ENCODE assay signal across 19 mouse cellular contexts in genomic region chr6:51606803-51607202, GRCm38 (mm10).
DNase-seq lines count a peak whose midpoint lies in the region; ATAC-seq and TF ChIP-seq lines count a peak whose summit lies in the region.
"Had no signal": no experiment of that assay in that cellular context is flagged by ENCODE, and none has a peak within 500 bp of the region (broad histone marks: within the 10 kb centered on the region; RNA-seq: fewer than 3 reads in every experiment).

No protein-coding gene starts in this region.

- 0 out of 2 replicates have a peak overlapping the region, but pooled peaks have one; percentile 11 for H3K27ac ChIP-seq in layer of hippocampus, adult 2 months
- peak overlapping the region; percentile 44 for H3K27ac ChIP-seq in forebrain, embryonic 14.5 days (ENCODE audit: low read depth, low read length)
- H3K27ac ChIP-seq in hindbrain, embryonic 13.5 days, result peak overlapping the region; percentile 76
- peak overlapping the region; percentile 72 for H3K27ac ChIP-seq in midbrain, embryonic 15.5 days
- H3K27ac ChIP-seq: intestine, embryonic 15.5 days; limb, embryonic 10.5 days; lung, embryonic 15.5 days had no signal

- H3K9me3 ChIP-seq in forebrain, embryonic 14.5 days (replicated peaks; ENCODE audit: control insufficient read depth, low read length), result no peaks in the 10 kb centered on the region
- H3K9me3 ChIP-seq in hindbrain, embryonic 13.5 days, result no peaks in the 10 kb centered on the region
- H3K9me3 ChIP-seq in midbrain, embryonic 15.5 days, result no peaks in the 10 kb centered on the region
- H3K9me3 ChIP-seq: intestine, embryonic 15.5 days; limb, embryonic 10.5 days; lung, embryonic 15.5 days had no signal

- no peaks in the 10 kb centered on the region for H3K36me3 ChIP-seq in forebrain, embryonic 14.5 days (ENCODE audit: control insufficient read depth, insufficient read depth, low read length)
- H3K36me3 ChIP-seq in hindbrain, embryonic 13.5 days, result no peaks in the 10 kb centered on the region
- H3K36me3 ChIP-seq in midbrain, embryonic 15.5 days (replicated peaks), result no peaks in the 10 kb centered on the region
- H3K36me3 ChIP-seq: intestine, embryonic 15.5 days; limb, embryonic 10.5 days; lung, embryonic 15.5 days had no signal

- WGBS in forebrain, embryonic 14.5 days, result 27% methylated on average over 7 of the region's 7 CpGs
- WGBS in hindbrain, embryonic 13.5 days, result 14% methylated on average over 7 of the region's 7 CpGs
- WGBS in midbrain, embryonic 15.5 days, result 19% methylated on average over 7 of the region's 7 CpGs

- no peak overlapping the region for H3K4me3 ChIP-seq in layer of hippocampus, adult 2 months
- H3K4me3 ChIP-seq in forebrain, embryonic 14.5 days (ENCODE audit: low read depth, low read length), result no peak overlapping the region
- no peak overlapping the region for H3K4me3 ChIP-seq in hindbrain, embryonic 13.5 days
- H3K4me3 ChIP-seq in midbrain, embryonic 15.5 days, result no peak overlapping the region
- H3K4me3 ChIP-seq: intestine, embryonic 15.5 days; limb, embryonic 10.5 days; lung, embryonic 15.5 days had no signal

- no peak overlapping the region for H3K9ac ChIP-seq in forebrain, embryonic 14.5 days (ENCODE audit: low read length)
- no peak overlapping the region for H3K9ac ChIP-seq in hindbrain, embryonic 13.5 days
- no peak overlapping the region for H3K9ac ChIP-seq in midbrain, embryonic 15.5 days
- H3K9ac ChIP-seq: intestine, embryonic 15.5 days; lung, embryonic 15.5 days had no signal

- TF ChIP-seq CTCF in layer of hippocampus, adult 2 months (conservative IDR thresholded peaks at IDR 0.05), result no peak

- H3K4me2 ChIP-seq in forebrain, embryonic 14.5 days (ENCODE audit: low read length), result no peak overlapping the region
- H3K4me2 ChIP-seq in hindbrain, embryonic 13.5 days, result no peak overlapping the region
- H3K4me2 ChIP-seq in midbrain, embryonic 15.5 days, result no peak overlapping the region
- H3K4me2 ChIP-seq: intestine, embryonic 15.5 days; liver, embryonic 11.5 days; lung, embryonic 15.5 days had no signal

- DNase-seq in layer of hippocampus, adult 2 months (ENCODE audit: low spot score in 2 of 2), result no peak
- no peak for DNase-seq in layer of hippocampus, adult 11-12 months (ENCODE audit: low spot score)
- peak; percentile 37 for DNase-seq in forebrain, embryonic 14.5 days (ENCODE audit: low spot score)
- no peak for DNase-seq in yolk sac, embryonic 10.5 days (ENCODE audit: low spot score)
- no peak for DNase-seq in Muller cell, postnatal 12 days (ENCODE audit: inconsistent ontology term)
- DNase-seq: cerebellum, postnatal 14 days; gastrocnemius, postnatal 25 days; heart, postnatal 14 days; right cerebral cortex, adult 18-20 months; thymus, adult 2 months had no signal

- ATAC-seq in forebrain, embryonic 14.5 days, result peak; percentile 34; the same call in 1 of the 2 replicates
- 0 out of 2 replicates have a peak, but pooled peaks have one; percentile 39 for ATAC-seq in hindbrain, embryonic 13.5 days (ENCODE audit: low FRiP score)
- peak; percentile 72 for ATAC-seq in midbrain, embryonic 15.5 days (replicated peaks)
- no peak for ATAC-seq in cerebellum, adult (ENCODE audit: insufficient number of reproducible peaks, low FRiP score, low TSS enrichment)
- ATAC-seq: activated CD4-positive, CD25-positive, alpha-beta regulatory T cell, adult 4 months; intestine, embryonic 15.5 days; Patski had no signal

- peaks cover 18% of the 10 kb centered on the region; the same call in 1 of the 2 replicates for H3K4me1 ChIP-seq in forebrain, embryonic 14.5 days (ENCODE audit: control insufficient read depth, insufficient read depth, low read length)
- peaks cover 37% of the 10 kb centered on the region for H3K4me1 ChIP-seq in hindbrain, embryonic 13.5 days (replicated peaks)
- peaks cover 44% of the 10 kb centered on the region for H3K4me1 ChIP-seq in midbrain, embryonic 15.5 days
- H3K4me1 ChIP-seq: intestine, embryonic 15.5 days; lung, embryonic 15.5 days had no signal

- H3K27me3 ChIP-seq in forebrain, embryonic 14.5 days (replicated peaks; ENCODE audit: control insufficient read depth, insufficient read depth, low read length), result no peaks in the 10 kb centered on the region
- no peaks in the 10 kb centered on the region for H3K27me3 ChIP-seq in hindbrain, embryonic 13.5 days
- no peaks in the 10 kb centered on the region for H3K27me3 ChIP-seq in midbrain, embryonic 15.5 days (replicated peaks)
- H3K27me3 ChIP-seq: intestine, embryonic 15.5 days had no signal

Comparison
In these comparisons a context has a peak if more than half of its experiments do, and no peak if none do; other contexts are left out.
1. H3K27ac ChIP-seq: peak in every context shown above with its lines; median percentile 76 in hindbrain, embryonic 13.5 days; 72 in midbrain, embryonic 15.5 days; 44 in forebrain, embryonic 14.5 days; 11 in layer of hippocampus, adult 2 months.